Mouse (Mus musculus): ENCODE data around the gene Ccdc106.

DNA sequence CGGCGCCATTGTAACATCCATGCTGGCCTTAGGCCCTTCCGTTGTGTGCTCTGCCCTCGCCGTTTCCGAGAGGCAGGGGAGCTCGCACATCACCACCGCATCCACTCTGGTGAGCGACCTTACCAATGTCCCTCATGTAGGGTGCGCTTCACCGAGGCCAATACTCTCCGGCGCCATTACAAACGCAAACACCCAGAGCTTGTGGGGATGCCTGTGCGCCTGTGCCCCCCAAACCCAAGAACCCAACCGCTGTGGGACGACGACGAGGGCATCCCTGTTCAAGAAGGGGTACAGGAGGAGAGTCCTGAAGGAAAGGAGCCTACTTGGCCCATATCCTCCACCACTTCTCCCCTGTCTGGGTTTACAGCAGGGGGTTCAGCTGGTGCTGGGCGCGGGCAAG, 2.4 kb upstream of the Ccdc106 start:
- TF ChIP-seq MAFK (IDR thresholded peaks at IDR 0.05; ENCODE audit: insufficient read depth, low read depth, low read length), result no peak
- TF ChIP-seq HCFC1 (IDR thresholded peaks at IDR 0.05; ENCODE audit: borderline replicate concordance, insufficient read depth, low read length), result no peak

Data from ES-E14 (cell line).